Comparison of ENCODE assay signal across 26 mouse cellular contexts in genomic region chrX:69373341-69373740, GRCm38 (mm10). TPM values are rescaled to one million over a fixed set of nuclear protein-coding genes. Genes with fewer than 3 reads are reported as not detected.
"Had no signal": no experiment of that assay in that cellular context is flagged by ENCODE, and none has a peak within 500 bp of the region (broad histone marks: within the 10 kb centered on the region; RNA-seq: fewer than 3 reads in every experiment).

No protein-coding gene starts in this region.

- DNase-seq: kidney, adult 11 months; kidney, adult 8-10 months; kidney, postnatal 10 days; kidney, postnatal 36 days; layer of hippocampus, postnatal 36 days; left cerebral cortex, postnatal 4 days; liver; lung, adult 18-20 months; lung, postnatal 10 days; lung, postnatal 36 days; midbrain, embryonic 14.5 days; retina, postnatal 1 day; right cerebral cortex, postnatal 25 days; spleen, adult 18-20 months; thymus, postnatal 36 days had no signal

- H3K9me3 ChIP-seq: kidney, embryonic 15.5 days; liver, embryonic 12.5 days; liver, embryonic 15.5 days; lung, embryonic 15.5 days; megakaryocyte, embryonic 14.5 days; neural tube, embryonic 12.5 days; neural tube, embryonic 15.5 days; stomach, embryonic 15.5 days had no signal

- ATAC-seq: liver, embryonic 12.5 days had no signal

- H3K27ac ChIP-seq: kidney, embryonic 15.5 days; left cerebral cortex, adult 2 months; liver, embryonic 12.5 days; liver, embryonic 15.5 days; lung, embryonic 15.5 days; neural tube, embryonic 12.5 days; neural tube, embryonic 15.5 days; stomach, embryonic 15.5 days had no signal

- H3K36me3 ChIP-seq: kidney, embryonic 15.5 days; liver, embryonic 12.5 days; liver, embryonic 15.5 days; lung, embryonic 15.5 days; neural tube, embryonic 12.5 days; neural tube, embryonic 15.5 days; stomach, embryonic 15.5 days had no signal

- H3K4me2 ChIP-seq: kidney, embryonic 15.5 days; liver, embryonic 12.5 days; liver, embryonic 15.5 days; lung, embryonic 15.5 days; midbrain, embryonic 11.5 days; neural tube, embryonic 12.5 days; neural tube, embryonic 15.5 days; stomach, embryonic 15.5 days had no signal

- H3K9ac ChIP-seq: kidney, embryonic 15.5 days; liver, embryonic 12.5 days; liver, embryonic 15.5 days; lung, embryonic 15.5 days; neural tube, embryonic 12.5 days; neural tube, embryonic 15.5 days; stomach, embryonic 15.5 days had no signal

- H3K27me3 ChIP-seq: kidney, embryonic 15.5 days; liver, embryonic 12.5 days; liver, embryonic 15.5 days; lung, embryonic 15.5 days; megakaryocyte, embryonic 14.5 days; neural tube, embryonic 12.5 days; neural tube, embryonic 15.5 days; stomach, embryonic 15.5 days had no signal

- H3K4me3 ChIP-seq: kidney, embryonic 15.5 days; left cerebral cortex, adult 2 months; liver, embryonic 12.5 days; liver, embryonic 15.5 days; lung, embryonic 15.5 days; megakaryocyte, embryonic 14.5 days; neural tube, embryonic 12.5 days; neural tube, embryonic 15.5 days; stomach, embryonic 15.5 days had no signal

- H3K4me1 ChIP-seq: kidney, embryonic 15.5 days; liver, embryonic 12.5 days; liver, embryonic 15.5 days; lung, embryonic 15.5 days; megakaryocyte, embryonic 14.5 days; neural tube, embryonic 12.5 days; neural tube, embryonic 15.5 days; stomach, embryonic 15.5 days had no signal

RNA-seq across cellular contexts. Expression of gene Aff2, which starts 13.2 kb away (rescaled TPM):
- polyA plus RNA-seq: thymus, postnatal 0 days had no signal
